Mouse (Mus musculus) intestine, embryonic 16.5 days (tissue): ENCODE results near the gene Ccdc87. TPM values are rescaled to one million over a fixed set of nuclear protein-coding genes. Genes with fewer than 3 reads are reported as not detected.
"Not testable (repeated sequence)": the region's sequence is repeated elsewhere in the genome, so short reads cannot be mapped to it uniquely, and the experiment has no call there.

ENCODE experiments used
- ATAC-seq: fragments of 200-750 bp; cut with Nextera tagmentation; 2 replicates; pipeline ENCODE4 v1.8.0; 2017; ENCODE audit warnings: moderate TSS enrichment, moderate library complexity
- H3K27ac ChIP-seq: fragments of 300-500 bp; sonication (generic); 2 replicates; pipeline ENCODE4 v1.5.1; 2014; ENCODE audit warnings: mild to moderate bottlenecking, low read length
- H3K27me3 ChIP-seq: fragments of 300-500 bp; sonication (generic); replicated peaks from 2 replicates; pipeline ENCODE4 v1.6.1; 2014; ENCODE audit warnings: low read length, control low read depth, mixed read lengths; ENCODE audit not compliant: control insufficient read depth, insufficient read depth
- H3K36me3 ChIP-seq: fragments of 300-500 bp; sonication (generic); 2 replicates; pipeline ENCODE4 v1.6.1; 2014; ENCODE audit warnings: low read length, control low read depth; ENCODE audit not compliant: control insufficient read depth, insufficient read depth
- H3K4me1 ChIP-seq: fragments of 300-500 bp; sonication (generic); 2 replicates; pipeline ENCODE4 v1.6.1; 2014; ENCODE audit warnings: low read length, control low read depth, mixed read lengths; ENCODE audit not compliant: control insufficient read depth, insufficient read depth
- H3K4me2 ChIP-seq: fragments of 300-500 bp; sonication (generic); 2 replicates; pipeline ENCODE4 v1.6.1; 2014; ENCODE audit warnings: low read depth, low read length, control low read depth
- H3K4me3 ChIP-seq: fragments of 300-500 bp; sonication (generic); 2 replicates; pipeline ENCODE4 v1.5.1; 2014; ENCODE audit warnings: mild to moderate bottlenecking, low read length
- H3K9ac ChIP-seq: fragments of 300-500 bp; sonication (generic); 2 replicates; pipeline ENCODE4 v1.6.1; 2014; ENCODE audit warnings: low read depth, low read length
- H3K9me3 ChIP-seq: fragments of 300-500 bp; sonication (generic); 2 replicates; pipeline ENCODE4 v1.6.1; 2016; ENCODE audit warnings: low read length, control low read depth; ENCODE audit not compliant: control insufficient read depth
- WGBS: fragments of 180-500 bp; shearing (Covaris S2); extraction: QIAGEN DNeasy Blood & Tissue Kit; methylation state at CpG from one replicate; pipeline ENCODE4 v1.1.7; 2014; 5-methylcytosine and 5-hydroxymethylcytosine counted together
- polyA plus RNA-seq: library from polyadenylated mRNA; unstranded; fragments of >200 nt; fragmentation: Nextera tagmentation; extraction: Ambion mirVana; gene quantifications from 2 replicates; pipeline ENCODE4 v1.2.1, GENCODE M21; 2015

The Ccdc87 gene
- polyA plus RNA-seq, 1 experiment from 2014 or later: 0.06 TPM

DNA sequence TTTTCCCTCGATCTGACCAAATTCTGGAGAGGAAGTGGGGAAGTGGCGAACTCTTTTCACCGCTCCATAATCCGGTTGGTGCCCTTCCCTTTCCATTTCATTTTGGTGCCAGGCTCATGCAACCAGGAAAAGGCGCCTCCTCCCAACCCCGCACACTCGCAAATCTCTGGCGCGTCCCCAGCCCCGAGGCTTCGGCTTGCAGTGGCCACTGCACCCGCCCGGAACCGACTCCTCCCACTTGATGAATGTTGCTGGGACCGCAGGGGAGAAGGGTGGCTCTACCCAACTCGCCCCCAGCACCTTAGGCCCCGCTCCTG lies 28.5 kb upstream of the Ccdc87 start:
- peak overlapping the region; percentile 87 for H3K9ac ChIP-seq

GRCm38 (mm10) chr19:4811063-4811908 lies 27.9 kb upstream of the Ccdc87 start, which contains the start of the genes Gm21992 and Rbm14:
Gene Gm21992 (minus strand): TSS chr19:4811612.
Gene Rbm14 (minus strand): TSS chr19:4811634.
- no peaks in the 10 kb centered on the region for H3K27me3 ChIP-seq
- H3K9ac ChIP-seq: peak within 1 kb of the TSS; percentile 87
- H3K4me1 ChIP-seq: peaks cover 20% of the 10 kb centered on the region
- no peaks in the 10 kb centered on the region for H3K9me3 ChIP-seq
- H3K36me3 ChIP-seq: no peaks in the 10 kb centered on the region
- H3K4me2 ChIP-seq: peak within 1 kb of the TSS; percentile 86
- peak within 1 kb of the TSS; percentile 96 for H3K4me3 ChIP-seq
- H3K27ac ChIP-seq: peak within 1 kb of the TSS; percentile 96
- under 1% methylated on average over 83 of the region's 83 CpGs for WGBS
- peak; percentile 99 for ATAC-seq

More for the DNA sequence above, 28.5 kb upstream of the Ccdc87 start:
- WGBS: under 1% methylated on average over 17 of the region's 17 CpGs
- Histone ChIP-seq H3K4me3 (peak overlapping the region; percentile 96), H3K27ac (peak overlapping the region; percentile 96), H3K4me1 (peaks cover 20% of the 10 kb centered on the region), H3K9me3 (no peaks in the 10 kb centered on the region), H3K27me3 (no peaks in the 10 kb centered on the region), H3K4me2 (peak overlapping the region; percentile 86), H3K36me3 (no peaks in the 10 kb centered on the region)
- ATAC-seq: no peak

- Histone ChIP-seq H3K27ac (peak overlapping the region; percentile 96), H3K4me2 (peak overlapping the region; percentile 60), H3K27me3 (no peaks in the 10 kb centered on the region), H3K4me3 (peak overlapping the region; percentile 96), H3K36me3 (no peaks in the 10 kb centered on the region), H3K4me1 (peaks cover 20% of the 10 kb centered on the region), H3K9me3 (no peaks in the 10 kb centered on the region), H3K9ac (peak overlapping the region; percentile 84)
- WGBS: 2% methylated on average over 12 of the region's 12 CpGs
- no peak for ATAC-seq
Observed at GRCm38 (mm10) chr19:4811909-4812242, 27.3 kb upstream of the Ccdc87 start.

DNA sequence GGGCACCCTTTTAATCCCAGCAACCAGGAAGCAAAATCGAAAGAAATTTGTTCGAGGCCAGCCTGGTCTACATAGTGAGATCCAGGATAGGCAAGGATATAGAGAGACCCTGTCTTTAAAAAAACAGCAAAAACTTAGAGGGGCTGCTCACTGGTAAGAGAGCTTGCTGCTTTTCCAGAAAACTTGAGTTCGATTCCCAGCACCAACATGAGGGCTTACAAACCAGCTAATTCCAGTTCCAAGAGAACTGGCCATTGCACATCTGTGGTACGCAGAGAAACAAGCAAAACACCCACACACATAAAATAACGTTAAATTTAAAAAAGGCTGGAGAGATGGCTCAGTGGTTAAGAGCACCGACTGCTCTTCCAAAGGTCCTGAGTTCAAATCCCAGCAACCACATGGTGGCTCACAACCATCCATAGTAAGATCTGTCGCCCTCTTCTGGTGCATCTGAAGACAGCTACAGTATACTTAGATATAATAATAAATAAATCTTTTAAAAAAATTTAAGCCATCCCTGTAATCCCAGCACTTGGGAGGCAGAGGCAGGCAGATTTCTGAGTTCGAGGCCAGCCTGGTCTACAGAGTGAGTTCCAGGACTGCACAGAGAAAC lies 26.7 kb upstream of the Ccdc87 start:
- Histone ChIP-seq H3K4me1 (peaks cover 15% of the 10 kb centered on the region), H3K9ac (peak overlapping the region; percentile 84), H3K4me3 (peak overlapping the region; percentile 96), H3K4me2 (peak overlapping the region; percentile 60), H3K27ac (peak overlapping the region; percentile 96)
- not testable (repeated sequence) for H3K9me3 ChIP-seq, ATAC-seq, H3K27me3 ChIP-seq, H3K36me3 ChIP-seq
- WGBS: 69% methylated on average over 8 of the region's 8 CpGs

DNA sequence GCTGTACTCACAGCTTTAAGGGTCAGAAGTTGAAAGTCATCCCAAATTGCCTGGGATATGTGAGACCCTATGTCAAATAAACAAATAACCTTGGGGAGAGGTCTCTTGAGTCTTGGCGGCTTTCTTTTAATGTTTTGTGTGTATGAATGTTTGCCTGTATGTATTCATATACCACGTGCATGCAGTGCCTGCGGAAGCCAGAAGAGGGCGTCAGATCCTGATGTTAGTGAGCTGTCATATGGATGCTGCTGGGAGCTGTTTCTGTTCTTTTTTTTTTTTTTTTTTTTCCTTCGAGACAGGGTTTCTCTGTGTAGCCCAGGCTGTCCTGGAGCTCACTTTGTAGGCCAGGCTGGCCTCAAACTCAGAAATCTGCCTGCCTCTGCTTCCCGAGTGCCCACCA lies 26.2 kb upstream of the Ccdc87 start:
- Histone ChIP-seq H3K27me3 (no peaks in the 10 kb centered on the region), H3K9me3 (no peaks in the 10 kb centered on the region), H3K9ac (no peak overlapping the region), H3K4me2 (no peak overlapping the region), H3K4me1 (peaks cover 15% of the 10 kb centered on the region), H3K36me3 (no peaks in the 10 kb centered on the region), H3K4me3 (no peak overlapping the region), H3K27ac (no peak overlapping the region)
- ATAC-seq: no peak
- WGBS: 84% methylated on average over 6 of the region's 6 CpGs

- Histone ChIP-seq H3K4me2 (no peak overlapping the region), H3K9me3 (no peaks in the 10 kb centered on the region), H3K27ac (peak overlapping the region; percentile 78), H3K9ac (no peak overlapping the region), H3K36me3 (no peaks in the 10 kb centered on the region), H3K4me3 (no peak overlapping the region), H3K27me3 (no peaks in the 10 kb centered on the region), H3K4me1 (no peaks in the 10 kb centered on the region; the same call in none of the 2 replicates)
- 13% methylated on average over 1 of the region's 1 CpGs for WGBS
- peak; percentile 80 for ATAC-seq
Observed at GRCm38 (mm10) chr19:4817182-4817835, 21.9 kb upstream of the Ccdc87 start.

GRCm38 (mm10) chr19:4820678-4821303 lies 18.4 kb upstream of the Ccdc87 start:
- Histone ChIP-seq H3K27me3 (no peaks in the 10 kb centered on the region), H3K9ac (no peak overlapping the region), H3K4me1 (no peaks in the 10 kb centered on the region; the same call in 1 of the 2 replicates), H3K4me2 (no peak overlapping the region), H3K27ac (no peak overlapping the region; the same call in 1 of the 2 replicates), H3K4me3 (no peak overlapping the region), H3K36me3 (0 out of 2 replicates have a peak, but pooled peaks cover 3% of the 10 kb centered on the region), H3K9me3 (no peaks in the 10 kb centered on the region)
- 58% methylated on average over 5 of the region's 5 CpGs for WGBS
- peak; percentile 94 for ATAC-seq

GRCm38 (mm10) chr19:4828444-4829114 lies 10.6 kb upstream of the Ccdc87 start:
- Histone ChIP-seq H3K9me3 (no peaks in the 10 kb centered on the region), H3K27me3 (no peaks in the 10 kb centered on the region), H3K36me3 (0 out of 2 replicates have a peak, but pooled peaks cover under 1% of the 10 kb centered on the region), H3K4me3 (no peak overlapping the region), H3K27ac (peak overlapping the region; percentile 58), H3K4me1 (0 out of 2 replicates have a peak, but pooled peaks cover 3% of the 10 kb centered on the region), H3K9ac (peak overlapping the region; percentile 44; the same call in 1 of the 2 replicates), H3K4me2 (no peak overlapping the region)
- ATAC-seq: peak; percentile 90
- 48% methylated on average over 16 of the region's 16 CpGs for WGBS
